Mouse (Mus musculus) brain, adult 2 months (tissue): ENCODE data around the gene Trip11.
"Not testable (repeated sequence)": the region's sequence is repeated elsewhere in the genome, so short reads cannot be mapped to it uniquely, and the experiment has no call there.

Experiments
- DNase-seq: peaks from one replicate; pipeline ENCODE4 v3.0.0; 2011; ENCODE audit warnings: low read depth, low spot score

The Trip11 gene

DNA sequence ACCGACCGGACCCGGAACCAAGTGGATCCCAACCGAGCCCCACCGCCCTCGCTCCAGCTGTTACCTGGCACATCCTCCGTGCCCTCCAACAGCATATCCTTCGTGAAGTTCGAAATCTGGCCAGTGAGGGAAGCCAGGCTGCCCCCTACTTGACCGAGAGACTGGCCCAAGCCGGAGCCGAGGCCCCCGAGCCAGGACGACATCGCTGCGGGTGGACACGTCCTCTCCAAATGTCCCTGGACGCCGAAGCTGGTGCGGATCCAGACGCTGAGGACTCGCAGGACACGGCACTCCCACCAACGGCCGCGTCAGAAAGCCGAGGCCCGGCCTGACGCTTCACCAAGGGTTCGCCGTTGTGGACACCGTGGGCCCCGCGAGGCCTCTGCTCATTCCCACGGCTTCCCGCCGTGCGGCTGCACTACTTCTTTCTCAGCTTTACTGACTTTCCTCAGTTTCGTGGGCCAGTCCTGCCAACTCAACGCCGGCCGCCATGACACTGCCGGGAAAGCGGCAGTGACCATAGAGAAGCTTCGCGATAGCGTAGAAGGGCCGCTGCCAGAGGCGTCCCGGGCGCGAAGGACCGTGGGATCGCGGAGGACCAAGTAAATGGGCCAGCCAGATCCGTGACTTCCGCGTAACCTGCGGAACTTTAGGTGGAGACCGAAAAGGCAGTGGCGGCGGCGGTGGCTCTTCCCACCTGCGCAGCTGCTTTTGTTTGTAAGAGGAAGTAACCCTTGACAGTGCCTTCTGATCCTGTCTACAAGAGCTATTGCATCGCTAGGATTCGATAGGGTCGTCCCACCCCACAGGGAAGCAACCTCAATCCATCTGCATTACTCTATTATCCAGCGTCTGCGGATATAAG lies at the start of gene Trip11:
Trip11 (minus strand) TSS at position 642 of the 865 bp plus-strand sequence.
- DNase-seq: peak; percentile 97

DNA sequence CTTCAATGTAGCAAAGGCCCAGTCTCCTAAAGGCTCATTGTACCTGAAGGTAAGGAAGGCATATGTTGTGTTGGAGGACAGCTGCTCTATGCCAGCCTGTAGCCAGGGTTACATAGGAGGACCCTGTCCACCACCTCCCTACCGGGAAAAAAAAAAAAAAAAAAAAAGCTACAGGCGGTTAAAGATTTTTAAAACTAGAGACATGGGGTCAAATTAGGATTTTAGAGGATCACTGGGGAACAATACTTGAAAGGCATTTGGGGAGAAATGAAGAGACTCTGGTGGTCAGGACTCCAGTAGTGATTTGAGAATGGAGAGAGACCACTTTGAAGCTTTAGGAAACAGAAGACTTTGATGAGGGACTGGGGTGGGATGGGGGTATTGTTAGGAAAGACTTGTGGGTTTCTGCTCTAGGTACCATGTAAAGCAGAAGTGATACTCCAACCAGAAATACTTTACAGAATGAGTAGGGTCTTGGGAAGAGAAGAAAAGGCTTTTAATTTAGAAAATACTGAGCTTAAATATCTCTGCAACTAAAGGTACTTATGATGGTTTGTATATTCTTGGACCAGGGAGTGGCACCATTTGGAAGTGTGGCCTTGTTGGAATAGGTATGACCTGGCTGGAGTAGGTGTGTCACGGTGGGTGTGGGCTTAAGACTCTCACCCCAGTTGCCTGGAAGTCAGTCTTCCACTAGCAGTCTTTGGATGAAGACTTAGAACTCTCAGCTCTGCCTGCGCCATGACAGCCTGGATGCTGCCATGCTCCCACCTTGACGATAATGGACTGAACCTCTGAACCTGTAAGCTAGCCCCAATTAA lies 46.1 kb upstream of the Trip11 start:
- DNase-seq: not testable (repeated sequence)

DNA sequence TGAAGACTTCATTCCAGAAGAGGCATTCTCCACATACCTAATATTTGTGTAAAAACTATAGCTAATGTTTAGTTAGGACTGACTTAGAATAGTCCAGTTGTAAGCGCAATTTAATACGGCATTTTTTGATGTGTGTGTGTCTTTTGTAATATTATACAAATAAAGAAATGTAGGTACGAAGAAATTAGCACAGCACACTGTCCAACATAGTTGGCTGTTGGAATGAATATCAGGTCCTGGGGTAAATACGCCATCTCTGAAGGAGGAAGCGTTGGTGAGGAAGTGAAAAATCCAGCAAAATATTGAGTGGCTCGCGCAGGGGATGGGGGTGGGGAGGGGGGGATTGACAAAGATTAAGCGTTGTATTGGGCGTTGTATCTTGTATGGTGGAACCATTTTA lies 45.5 kb upstream of the Trip11 start:
- DNase-seq: no peak

DNA sequence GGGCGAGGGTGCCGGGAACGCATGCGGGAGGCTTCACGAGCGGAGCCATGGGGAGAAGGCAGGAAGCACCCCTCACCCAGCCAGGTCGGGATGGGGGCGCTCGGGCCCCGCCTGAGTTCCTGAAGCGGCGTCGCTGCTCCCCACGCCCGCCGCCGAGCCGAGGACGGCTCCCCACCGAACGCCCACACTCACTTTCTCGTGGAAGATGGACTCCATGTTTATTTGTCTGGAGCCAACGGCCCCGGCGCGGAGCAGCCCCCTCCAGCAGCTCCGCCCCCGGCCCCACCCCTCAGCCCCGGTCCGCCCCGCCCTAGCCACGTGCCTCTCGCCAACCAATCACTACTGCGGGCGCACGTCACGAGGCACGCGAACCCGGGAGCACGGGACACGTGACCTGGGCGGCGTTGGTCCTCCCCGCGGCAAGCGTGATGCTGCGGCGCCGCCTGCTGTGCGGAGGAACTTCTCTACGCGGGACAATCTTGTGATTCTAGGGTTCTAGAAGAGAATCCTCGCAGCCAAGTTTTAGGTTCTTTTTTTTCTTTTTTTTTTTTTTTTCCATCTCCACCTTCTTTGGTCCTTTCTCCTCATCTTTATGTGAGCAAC lies 45.0 kb upstream of the Trip11 start, which contains the start of gene Atxn3:
Atxn3 (minus strand) TSS at position 305 of the 603 bp plus-strand sequence.
- peak; percentile 99 for DNase-seq

DNA sequence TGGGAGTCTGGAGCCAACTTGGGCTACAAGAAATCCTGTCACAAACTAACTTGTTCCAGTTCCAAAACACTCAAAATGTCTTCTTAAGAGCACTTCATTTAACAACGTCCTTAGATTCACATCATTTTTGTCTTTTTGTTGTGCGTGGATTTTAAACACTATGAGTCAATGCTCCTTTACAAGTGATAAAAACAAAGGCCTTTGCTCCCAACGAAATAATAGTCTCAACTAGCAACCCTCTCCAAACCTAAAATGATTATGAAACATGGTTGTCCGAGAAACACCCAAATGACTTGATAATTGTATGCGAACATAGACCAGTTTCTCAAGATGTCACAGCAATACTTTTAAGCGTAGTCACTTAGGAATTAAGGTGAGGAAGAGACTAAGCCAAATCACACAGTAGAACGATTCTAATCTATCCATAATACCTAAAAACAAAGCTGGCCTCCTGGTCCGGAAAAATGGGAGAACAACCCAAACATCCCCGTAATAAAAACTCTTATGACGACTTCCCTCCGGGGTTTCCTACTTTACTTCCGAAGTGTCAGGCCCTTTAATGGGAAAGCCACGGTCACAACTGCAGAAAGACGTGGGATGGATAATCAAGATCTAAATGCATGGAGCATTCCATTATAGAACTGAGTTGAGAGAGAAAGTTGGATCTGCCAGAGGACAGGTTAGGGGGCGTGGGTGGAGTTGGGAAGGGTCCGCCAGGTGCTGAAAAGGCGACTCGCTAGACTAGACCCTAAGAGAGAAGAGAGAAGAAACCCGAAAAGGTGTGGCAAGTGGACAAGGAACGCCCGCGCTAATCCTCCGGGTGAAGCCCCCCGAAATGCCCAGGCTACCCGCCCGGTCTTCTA lies 44.2 kb upstream of the Trip11 start:
- DNase-seq: peak; percentile 20

DNA sequence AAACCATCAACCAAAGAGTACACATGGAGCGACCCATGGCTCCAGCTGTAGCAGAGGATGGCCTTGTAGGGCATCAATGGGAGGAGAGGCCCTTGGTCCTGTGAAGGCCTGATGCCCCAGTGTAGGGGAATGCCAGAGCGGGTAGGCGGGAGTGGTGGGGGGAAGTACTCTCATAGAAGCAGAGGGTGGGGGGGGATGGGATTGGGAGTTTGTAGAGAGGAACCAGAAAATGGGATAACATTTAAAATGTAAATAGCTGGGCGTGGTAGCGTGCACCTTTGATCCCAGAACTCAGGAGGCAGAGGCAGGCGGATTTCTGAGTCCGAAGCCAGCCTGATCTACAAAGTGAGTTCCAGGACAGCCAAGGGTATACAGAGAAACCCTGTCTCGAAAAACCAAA lies 42.8 kb upstream of the Trip11 start:
- DNase-seq: not testable (repeated sequence)

DNA sequence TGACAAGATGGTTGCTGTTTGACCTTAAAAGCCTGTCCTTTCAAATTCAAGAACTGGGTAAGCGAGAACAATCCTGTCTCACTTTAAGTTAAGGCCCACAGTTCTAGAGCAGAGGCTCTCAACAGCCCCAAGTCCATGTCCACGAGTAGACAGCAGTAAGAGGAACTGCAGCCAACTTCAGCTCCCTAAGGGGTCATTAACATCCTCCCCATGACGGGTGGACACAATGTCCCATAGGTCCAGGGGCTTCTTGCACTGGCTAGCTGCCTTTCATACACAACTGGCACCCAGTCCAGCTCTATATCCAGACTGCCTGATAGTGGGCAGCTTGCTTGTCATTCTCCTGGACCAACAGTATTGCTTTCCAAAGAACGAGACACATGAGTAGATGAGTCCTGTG lies 35.7 kb upstream of the Trip11 start:
- no peak for DNase-seq

DNA sequence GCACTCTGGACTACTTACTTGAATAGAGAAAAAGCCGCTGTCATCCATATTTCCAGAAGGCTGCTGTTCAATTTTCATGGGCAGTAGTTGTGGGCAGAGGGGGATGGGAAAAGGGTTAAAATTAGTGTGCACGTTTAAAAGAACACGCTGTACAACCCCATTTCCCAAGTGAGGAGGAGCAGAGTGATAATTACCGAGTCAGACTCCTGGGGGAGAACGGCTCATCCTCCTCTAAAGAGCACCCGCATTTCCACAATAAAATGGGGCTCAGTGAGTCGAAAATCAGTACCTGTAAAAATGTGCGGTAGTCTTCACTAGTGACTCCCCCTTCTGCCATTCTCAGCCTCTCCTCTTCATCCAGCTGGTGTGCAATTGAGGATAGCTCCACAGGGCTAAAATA lies 34.9 kb upstream of the Trip11 start:
- DNase-seq: peak; percentile 84

DNA sequence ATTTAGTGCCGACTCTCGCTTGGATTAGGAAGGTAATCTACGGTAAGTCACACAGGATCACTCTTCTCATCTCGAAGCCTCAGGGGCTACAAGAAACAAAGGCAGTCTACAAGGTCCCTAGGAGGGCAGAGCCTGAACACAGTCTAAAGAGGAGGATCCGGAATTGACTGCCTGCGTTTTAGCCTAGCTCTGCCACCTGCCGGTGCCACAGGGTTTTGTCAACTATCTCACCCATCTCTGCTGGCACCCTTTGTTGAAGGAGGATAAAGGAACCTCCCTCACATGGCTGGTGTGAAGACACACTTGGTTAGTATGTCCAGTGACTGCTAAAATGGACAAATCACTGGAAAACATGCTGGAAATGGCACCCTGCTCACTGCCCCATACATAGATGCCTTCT lies 24.5 kb upstream of the Trip11 start:
- DNase-seq: peak; percentile 22

DNA sequence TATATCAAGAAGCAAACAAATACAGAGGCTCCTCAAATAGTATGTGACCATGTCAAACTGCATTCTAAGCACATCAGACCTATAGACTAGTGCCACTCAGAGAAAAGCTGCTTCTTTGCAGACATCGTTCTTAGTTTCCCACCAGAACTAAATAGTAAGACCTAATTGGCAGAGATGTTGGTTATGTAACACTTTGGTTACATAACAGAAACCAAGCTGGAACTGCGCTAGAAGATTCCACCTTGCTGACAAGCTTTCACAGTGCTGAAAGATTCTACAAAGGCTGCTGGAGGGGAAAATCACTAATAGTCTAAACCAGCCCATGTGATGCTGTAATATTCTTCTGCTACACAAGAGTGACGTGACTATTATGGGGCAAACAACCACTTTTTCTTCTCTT lies 22.2 kb upstream of the Trip11 start:
- DNase-seq: peak; percentile 72

DNA sequence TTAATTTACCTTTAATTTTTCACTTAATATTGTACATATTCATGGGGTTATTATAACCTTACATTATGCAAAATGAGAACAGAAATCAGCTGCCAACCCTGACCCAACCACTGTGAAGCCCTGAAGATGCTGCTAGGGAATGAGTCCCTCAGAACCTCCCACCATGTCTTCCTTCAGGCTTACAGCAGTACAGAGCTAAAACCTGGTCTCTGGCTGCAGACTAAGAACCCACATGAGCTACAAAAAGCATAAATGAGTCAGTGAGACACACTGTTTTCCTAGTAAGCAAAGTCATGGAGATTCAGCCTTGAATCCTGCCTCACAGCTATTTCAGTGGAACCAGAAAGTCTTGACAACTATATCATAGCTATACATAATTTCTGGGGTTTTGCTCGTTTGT lies 15.4 kb upstream of the Trip11 start:
- peak; percentile 24 for DNase-seq

DNA sequence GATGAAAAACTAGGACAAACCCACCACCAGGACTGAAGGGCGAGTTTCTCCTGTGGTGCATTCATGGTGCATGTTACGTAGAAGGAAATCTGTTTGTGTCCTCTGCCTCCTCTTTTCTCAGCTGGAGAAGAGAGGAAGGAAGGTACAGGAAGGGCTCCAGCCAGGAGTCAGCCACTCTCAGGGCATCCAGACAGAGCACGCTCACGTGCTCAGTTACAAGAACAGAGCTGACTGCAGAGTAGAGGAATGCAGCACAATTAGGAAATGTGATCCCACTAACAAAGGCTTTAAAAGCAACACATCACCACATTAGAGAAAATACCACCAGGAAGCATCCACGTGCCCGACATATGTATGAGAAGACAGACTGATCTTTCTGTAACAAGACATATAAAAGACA lies 9.2 kb upstream of the Trip11 start:
- no peak for DNase-seq

DNA sequence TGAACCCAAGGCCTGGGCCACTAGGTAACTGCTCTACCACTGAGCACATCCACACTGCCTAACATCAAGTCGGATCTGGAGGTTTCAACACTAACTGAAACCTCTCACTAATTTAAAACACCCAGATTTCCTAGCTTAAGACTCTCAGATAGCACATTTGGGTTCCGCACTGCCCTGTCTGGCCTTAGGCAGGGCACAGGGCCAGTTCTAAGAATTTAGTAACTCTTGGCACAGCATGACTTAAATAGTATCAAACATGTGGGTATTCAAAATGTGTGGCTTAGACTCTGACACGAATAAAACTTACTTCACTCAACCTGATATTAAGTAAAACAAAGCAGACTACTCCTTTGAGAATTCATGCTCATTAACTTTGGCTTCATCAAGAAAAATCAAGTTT lies 6.8 kb upstream of the Trip11 start:
- DNase-seq: no peak

DNA sequence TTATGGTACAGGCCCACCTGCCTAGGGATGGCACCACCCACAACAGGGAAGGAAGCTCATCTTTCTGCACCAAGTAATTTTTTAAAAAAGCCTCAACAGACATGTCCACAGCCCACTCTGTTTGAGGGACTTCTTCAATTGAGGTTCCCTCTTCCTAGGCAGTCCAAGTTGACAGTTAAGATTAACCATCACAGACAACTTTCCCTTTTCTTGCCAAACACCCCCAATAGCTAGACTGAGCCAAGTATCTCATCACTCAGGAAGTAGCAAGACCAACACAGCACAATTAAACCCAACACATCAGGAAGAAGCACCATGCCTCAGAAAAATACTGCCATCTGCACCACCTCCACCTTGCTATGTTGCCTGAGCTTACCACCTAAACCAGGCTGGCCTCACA lies 4.1 kb upstream of the Trip11 start:
- peak; percentile 39 for DNase-seq

DNA sequence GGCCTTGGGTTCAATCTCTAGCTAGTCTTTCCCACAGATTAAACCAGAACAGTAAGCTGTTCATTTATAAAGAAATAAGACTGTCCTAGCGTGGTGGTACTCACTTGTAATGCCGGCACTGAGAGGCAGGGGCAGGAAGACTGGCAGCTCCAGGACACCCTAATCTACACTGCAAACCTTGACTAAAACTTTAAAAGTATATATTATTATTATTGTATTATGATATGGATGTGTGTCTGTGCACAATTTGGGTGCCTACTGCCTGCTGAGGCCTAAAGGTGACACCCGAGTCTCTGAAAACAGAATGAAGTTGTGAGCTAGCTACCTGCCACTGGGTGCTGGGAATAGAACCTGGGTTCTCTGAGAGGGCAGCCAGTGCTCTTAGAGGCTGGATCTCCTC lies 1.7 kb downstream of the Trip11 start:
- DNase-seq: no peak

DNA sequence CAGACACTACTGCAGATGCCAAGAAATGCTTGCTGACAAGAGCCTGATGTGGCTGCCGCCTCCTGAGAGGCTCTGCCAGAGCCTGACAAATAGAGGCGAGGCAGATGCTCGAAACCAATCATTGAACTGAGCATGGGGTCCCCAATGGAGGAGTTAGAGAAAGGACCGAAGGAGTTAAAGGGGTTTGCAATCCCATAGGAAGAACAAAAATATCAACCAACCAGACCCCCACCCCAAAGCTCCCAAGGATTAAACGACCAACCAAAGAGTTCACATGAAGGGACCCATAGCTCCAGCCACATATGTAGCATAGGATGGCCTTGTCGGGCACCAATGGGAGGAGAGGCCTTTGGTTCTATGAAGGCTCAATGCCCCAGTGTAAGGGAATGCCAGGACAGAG lies 2.7 kb downstream of the Trip11 start:
- DNase-seq: no peak

DNA sequence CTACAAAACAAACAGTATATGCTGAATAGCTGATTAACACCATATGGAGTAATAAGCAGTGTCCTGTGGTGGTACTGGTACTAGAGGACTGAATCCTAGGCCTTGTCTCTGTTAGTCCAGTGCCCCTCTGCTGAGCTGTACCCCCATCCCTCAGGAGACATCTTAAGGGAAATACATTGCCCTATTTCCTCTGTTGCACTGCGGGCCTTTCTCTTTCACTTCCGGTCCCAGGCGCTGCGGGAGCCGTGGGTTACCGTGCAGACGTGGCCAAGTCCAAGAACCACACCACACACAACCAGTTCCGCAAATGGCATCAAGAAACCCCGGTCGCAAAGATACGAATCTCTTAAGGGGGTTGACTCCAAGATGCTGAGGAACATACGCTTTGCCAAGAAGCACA lies 7.2 kb downstream of the Trip11 start:
- DNase-seq: no peak

DNA sequence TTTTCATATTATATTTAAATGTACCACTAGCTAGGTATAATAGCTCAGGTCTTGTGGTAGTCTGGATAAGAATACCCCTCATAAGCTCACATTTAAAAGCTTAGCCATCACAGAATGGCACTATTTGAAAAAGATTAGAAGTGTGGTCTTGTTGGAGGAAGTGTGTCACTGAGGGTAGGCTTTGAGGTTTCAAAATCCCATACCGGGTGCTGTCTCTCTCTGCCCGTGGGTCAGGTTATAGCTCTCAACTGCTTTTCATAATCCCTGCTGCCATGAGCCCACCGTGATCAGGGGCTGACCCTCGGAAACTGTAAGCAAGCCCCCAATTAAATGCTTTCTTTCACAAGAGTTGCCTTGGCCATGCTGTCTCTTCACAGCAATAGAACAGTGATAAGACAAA lies 8.2 kb downstream of the Trip11 start:
- no peak for DNase-seq

DNA sequence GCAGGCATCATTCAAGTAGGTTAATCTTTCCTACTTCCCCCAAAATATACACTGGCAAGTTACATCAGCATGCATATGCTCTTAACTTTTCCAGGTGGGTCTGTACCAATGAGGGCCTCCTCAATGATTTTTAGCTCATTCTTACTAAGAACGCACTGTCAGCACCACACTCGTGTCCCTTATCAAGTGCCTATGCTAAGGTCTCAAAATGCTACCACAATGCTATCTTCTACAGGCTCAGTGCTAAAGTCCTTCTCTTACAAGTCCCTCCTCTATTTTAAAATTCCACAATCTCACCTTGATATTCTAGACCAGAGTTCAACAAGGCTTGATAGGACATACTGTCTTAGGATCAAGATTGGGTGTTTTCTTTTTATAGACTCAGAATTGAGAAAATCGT lies 8.9 kb downstream of the Trip11 start:
- DNase-seq: no peak

DNA sequence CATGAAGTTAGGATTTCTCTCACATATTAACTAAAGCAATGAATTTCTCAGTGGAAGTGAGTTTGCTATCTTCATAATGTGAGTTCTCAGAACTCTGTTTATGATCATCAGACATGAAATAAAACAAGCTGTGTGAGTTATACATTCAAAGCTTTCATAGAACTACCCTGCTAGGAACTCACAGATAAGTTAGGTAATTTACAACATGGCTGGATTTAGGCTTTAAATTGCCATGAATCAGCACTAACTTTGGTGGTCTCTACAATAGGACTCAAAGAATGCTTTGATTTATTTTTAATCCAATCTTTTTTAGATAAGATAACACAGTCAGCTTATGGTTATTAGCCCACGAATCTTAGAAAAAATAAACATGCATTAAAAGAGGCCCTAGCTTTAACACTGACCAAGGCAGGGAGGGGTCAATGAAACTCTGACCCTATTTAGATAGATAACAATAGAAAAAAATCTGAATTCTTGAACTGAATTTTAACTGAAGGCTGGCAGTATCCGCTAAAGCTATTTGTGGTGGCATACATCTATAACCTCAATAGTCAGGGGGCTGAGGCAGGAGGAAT lies 13.3 kb downstream of the Trip11 start:
- DNase-seq: no peak

DNA sequence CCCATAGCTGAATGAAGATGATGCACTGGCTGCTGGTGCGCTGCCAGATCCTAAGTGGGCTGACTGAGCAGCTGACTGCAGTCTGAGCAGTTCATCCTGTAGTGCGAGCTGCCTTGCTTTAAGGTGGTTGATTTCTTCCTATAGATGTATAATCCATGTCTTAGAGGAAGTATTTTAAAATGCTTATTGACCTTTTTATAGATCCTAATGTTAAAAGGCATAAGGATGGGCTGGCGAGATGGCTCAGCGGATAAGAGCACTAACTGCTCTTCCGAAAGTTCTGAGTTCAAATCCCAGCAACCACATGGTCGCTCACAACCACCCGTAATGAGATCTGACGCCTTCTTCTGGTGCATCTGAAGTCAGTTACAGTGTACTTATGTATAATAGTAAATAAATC lies 14.1 kb downstream of the Trip11 start:
- no peak for DNase-seq
